Mouse (Mus musculus): ENCODE results near the gene Gm3164. TPM values are rescaled to one million over a fixed set of nuclear protein-coding genes. Genes with fewer than 3 reads are reported as not detected.
"Not testable (repeated sequence)": the region's sequence is repeated elsewhere in the genome, so short reads cannot be mapped to it uniquely, and the experiment has no call there.

Gm3164 gene
- polyA plus RNA-seq, 1 experiment from 2014 or later: 0.49 TPM

DNA sequence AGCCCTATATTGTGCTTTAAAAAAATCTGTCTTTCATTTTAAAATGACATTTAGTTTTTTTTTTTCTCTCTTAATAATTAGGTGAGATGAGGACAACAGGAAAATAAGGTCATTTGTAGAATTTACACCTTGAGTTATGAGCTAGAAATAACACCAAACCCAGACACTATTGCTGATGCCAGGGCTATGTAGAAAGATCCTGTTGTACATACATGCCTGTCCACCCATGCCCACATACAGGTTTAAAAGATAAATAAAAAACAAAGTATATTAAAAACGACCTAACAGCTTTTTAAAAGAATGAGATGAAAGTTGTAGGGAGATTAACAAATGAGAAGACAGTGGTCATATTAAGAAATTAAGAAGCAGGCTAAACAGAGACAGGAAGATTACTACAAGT lies 5.3 kb upstream of the Gm3164 start:
- H3K27ac ChIP-seq (replicated peaks); H3K9me3 ChIP-seq; H3K36me3 ChIP-seq; H3K4me3 ChIP-seq; H3K9ac ChIP-seq; H3K4me2 ChIP-seq; H3K27me3 ChIP-seq (replicated peaks); H3K4me1 ChIP-seq; ATAC-seq (ENCODE audit: extremely low read depth, insufficient number of reproducible peaks, low FRiP score, low TSS enrichment): not testable (repeated sequence)
- WGBS: 38% methylated on average over 1 of the region's 1 CpGs

DNA sequence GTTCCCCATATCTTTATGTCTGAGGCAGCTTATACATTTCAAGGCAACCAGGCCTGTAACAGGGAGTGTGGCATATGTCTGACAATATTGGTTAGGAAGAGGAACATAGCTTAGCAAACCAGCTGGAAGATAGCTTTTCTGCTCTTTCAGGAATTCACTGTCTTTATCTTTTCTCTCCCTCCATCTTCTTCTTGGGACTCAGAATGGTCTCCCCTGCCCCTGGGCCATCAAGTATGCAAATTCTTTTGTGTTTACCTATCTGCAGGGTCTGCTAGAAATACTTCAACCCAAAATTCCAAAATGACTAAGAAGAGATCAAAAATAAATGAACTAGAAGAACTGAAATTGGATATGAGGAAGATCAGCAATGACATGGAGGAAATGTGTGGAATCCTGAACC lies 15.4 kb downstream of the Gm3164 start, which contains the start of gene Gm3173:
Gene Gm3173, plus strand, starts transcription at position 301 of the 400 bp plus-strand sequence.
- ATAC-seq (ENCODE audit: extremely low read depth, insufficient number of reproducible peaks, low FRiP score, low TSS enrichment); H3K9ac ChIP-seq; H3K27ac ChIP-seq (replicated peaks); H3K4me2 ChIP-seq; H3K27me3 ChIP-seq (replicated peaks); H3K4me1 ChIP-seq; H3K36me3 ChIP-seq; H3K4me3 ChIP-seq; H3K9me3 ChIP-seq: not testable (repeated sequence)

DNA sequence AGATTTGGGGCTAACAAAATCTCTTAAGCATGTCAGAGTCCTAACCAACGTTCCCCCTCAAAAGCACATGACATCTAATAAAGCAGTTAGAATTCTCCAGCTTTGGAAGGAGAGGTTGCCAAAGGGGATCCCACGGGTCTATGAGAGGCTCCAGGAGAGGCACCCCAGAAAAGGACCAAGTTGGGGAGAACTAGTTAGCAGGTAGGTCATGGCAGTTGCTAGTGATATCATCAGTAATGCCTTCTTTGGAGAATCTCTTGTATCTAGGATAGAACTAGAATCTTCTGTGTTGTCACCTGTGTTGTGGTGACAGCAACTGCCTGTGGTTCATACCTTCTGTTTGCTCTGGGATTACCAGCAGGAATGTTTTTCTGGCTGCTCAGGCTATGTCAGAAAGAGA lies 66.2 kb downstream of the Gm3164 start, which contains the start of gene Gm3182:
Gene Gm3182, plus strand, starts transcription at position 301 of the 400 bp plus-strand sequence.
- WGBS: 83% methylated on average over 1 of the region's 2 CpGs
- ATAC-seq (ENCODE audit: extremely low read depth, insufficient number of reproducible peaks, low FRiP score, low TSS enrichment); H3K4me3 ChIP-seq; H3K9ac ChIP-seq; H3K27me3 ChIP-seq (replicated peaks); H3K27ac ChIP-seq (replicated peaks); H3K4me2 ChIP-seq; H3K4me1 ChIP-seq; H3K9me3 ChIP-seq; H3K36me3 ChIP-seq: not testable (repeated sequence)

Other genes with a start within 250 kb of the Gm3164 start
- 0.35 and 0.52 TPM in 2 replicates for gene Gm2974, start 232.9 kb upstream of the Gm3164 start, polyA plus RNA-seq (2015; fragmentation: Nextera tagmentation; extraction: Ambion mirVana)
- gene Gm3138, start 165.8 kb upstream of the Gm3164 start, polyA plus RNA-seq (2015; fragmentation: Nextera tagmentation; extraction: Ambion mirVana): not detected in 2 replicates
- not detected in 2 replicates for gene Gm3149, start 98.2 kb upstream of the Gm3164 start, polyA plus RNA-seq (2015; fragmentation: Nextera tagmentation; extraction: Ambion mirVana)
- gene 2610042L04Rik, start 80.7 kb upstream of the Gm3164 start, polyA plus RNA-seq (2015; fragmentation: Nextera tagmentation; extraction: Ambion mirVana): 0.11 and 0.31 TPM in 2 replicates
- not detected in 2 replicates for gene Gm3159, start 17.9 kb upstream of the Gm3164 start, polyA plus RNA-seq (2015; fragmentation: Nextera tagmentation; extraction: Ambion mirVana)
- gene Gm3173, start 15.5 kb downstream of the Gm3164 start, polyA plus RNA-seq (2015; fragmentation: Nextera tagmentation; extraction: Ambion mirVana): 0.33 TPM in 1 of 2 replicates, not detected in the other
- gene Gm3182, start 66.3 kb downstream of the Gm3164 start, polyA plus RNA-seq (2015; fragmentation: Nextera tagmentation; extraction: Ambion mirVana): not detected in 2 replicates
- not detected in 2 replicates for gene Gm3047, start 140.0 kb downstream of the Gm3164 start, polyA plus RNA-seq (2015; fragmentation: Nextera tagmentation; extraction: Ambion mirVana)
- not detected in 2 replicates for gene Gm8159, start 216.9 kb downstream of the Gm3164 start, polyA plus RNA-seq (2015; fragmentation: Nextera tagmentation; extraction: Ambion mirVana)
- 0.42 and 0.57 TPM in 2 replicates for gene Gm3239, start 248.7 kb downstream of the Gm3164 start, polyA plus RNA-seq (2015; fragmentation: Nextera tagmentation; extraction: Ambion mirVana)